Mouse (Mus musculus) myocyte (in vitro differentiated cells): ENCODE data around the gene 9230102O04Rik.

Experiments
- CEBPB ChIP-seq: IDR thresholded peaks from 2 replicates; pipeline ENCODE4 v1.6.1; 2011; ENCODE audit warnings: mild to moderate bottlenecking, moderate library complexity; ENCODE audit not compliant: poor library complexity, insufficient read depth, severe bottlenecking
- E2F4 ChIP-seq: IDR thresholded peaks from one replicate; pipeline ENCODE4 v1.6.1; 2011; ENCODE audit warnings: mild to moderate bottlenecking, control low read depth, moderate library complexity; ENCODE audit not compliant: insufficient read depth
- MAX ChIP-seq: IDR thresholded peaks from one replicate; pipeline ENCODE4 v1.6.1; 2011; ENCODE audit warnings: low read depth, mild to moderate bottlenecking, control low read depth
- MYOG ChIP-seq, 3 experiments: IDR thresholded peaks; one replicate each; pipeline ENCODE4 v1.6.1; 2011; ENCODE audit warnings: control low read depth in 2 of 3, low read depth in 2 of 3, mild to moderate bottlenecking in 2 of 3; ENCODE audit not compliant: insufficient read length in 2 of 3, control insufficient read depth in 1 of 3, insufficient read depth in 1 of 3
- POLR2A ChIP-seq: IDR thresholded peaks from one replicate; pipeline ENCODE4 v1.6.1; 2011; ENCODE audit warnings: low read depth, mild to moderate bottlenecking, control low read depth, moderate library complexity; ENCODE audit not compliant: insufficient read length
- POLR2AphosphoS2 ChIP-seq: IDR thresholded peaks from one replicate; pipeline ENCODE4 v1.6.1; 2011; ENCODE audit warnings: low read depth, control low read depth; ENCODE audit not compliant: insufficient read length
- REST ChIP-seq: IDR thresholded peaks from one replicate; pipeline ENCODE4 v1.6.1; 2011; ENCODE audit warnings: mild to moderate bottlenecking, control low read depth, moderate library complexity; ENCODE audit not compliant: insufficient read depth, insufficient read length
- TCF12 ChIP-seq: IDR thresholded peaks from one replicate; pipeline ENCODE4 v1.6.1; 2011; ENCODE audit warnings: mild to moderate bottlenecking, control low read depth; ENCODE audit not compliant: poor library complexity, insufficient read depth, severe bottlenecking
- TCF3 ChIP-seq: IDR thresholded peaks from one replicate; pipeline ENCODE4 v1.6.1; 2011; ENCODE audit warnings: low read depth, control low read depth; ENCODE audit not compliant: insufficient read length
- USF1 ChIP-seq: IDR thresholded peaks from one replicate; pipeline ENCODE4 v1.6.1; 2011; ENCODE audit warnings: low read depth, mild to moderate bottlenecking, control low read depth, moderate library complexity

DNA sequence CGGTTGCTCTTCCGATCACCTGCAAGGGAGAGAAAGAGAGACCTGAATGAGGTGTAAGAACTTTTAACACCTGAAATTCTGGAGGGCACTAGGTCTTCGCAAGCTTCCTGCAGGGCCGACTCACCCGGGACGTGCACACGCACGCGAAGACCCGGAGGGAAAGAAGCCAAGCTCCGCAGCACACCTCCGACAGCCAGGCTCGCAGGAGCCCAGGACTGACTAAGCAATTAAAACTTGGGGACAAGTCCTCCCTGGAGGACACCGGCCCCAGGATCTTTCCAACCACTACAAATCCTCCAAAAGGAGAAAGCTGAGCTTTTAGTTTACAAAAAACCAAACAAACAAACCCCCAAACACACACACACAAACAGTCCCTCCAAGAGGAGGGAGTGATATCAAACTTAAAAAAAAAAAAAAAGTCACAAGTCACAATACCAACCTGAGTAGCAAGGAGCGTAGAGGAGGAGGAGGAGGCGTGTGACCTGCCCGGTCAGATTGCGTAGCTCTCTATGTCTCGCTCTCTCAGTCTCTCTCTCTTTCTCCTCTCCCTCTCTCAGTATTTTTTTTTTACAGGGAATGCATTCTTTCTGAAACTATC lies 11.3 kb downstream of the 9230102O04Rik start:
- TF ChIP-seq TCF12 = no peak
- TF ChIP-seq USF1 = no peak
- no peak for TF ChIP-seq MAX
- no peak for TF ChIP-seq E2F4
- TF ChIP-seq MYOG (IDR thresholded peaks at IDR 0.05; ENCODE audit: control insufficient read depth in 1 of 3, insufficient read depth in 1 of 3, insufficient read length in 2 of 3, low read depth in 2 of 3) = no peak
- TF ChIP-seq REST = no peak
- TF ChIP-seq POLR2A = no peak
- TF ChIP-seq TCF3 = no peak
- TF ChIP-seq CEBPB = no peak
- TF ChIP-seq POLR2AphosphoS2 = no peak
